ENCODE assay signal across 10 mouse cellular contexts in genomic region chr11:51875086-51875485, GRCm38 (mm10). TPM values are rescaled to one million over a fixed set of nuclear protein-coding genes. Genes with fewer than 3 reads are reported as not detected.
DNase-seq lines count a peak whose midpoint lies in the region; ATAC-seq and TF ChIP-seq lines count a peak whose summit lies in the region.
"Had no signal": no experiment of that assay in that cellular context is flagged by ENCODE, and none has a peak within 500 bp of the region (broad histone marks: within the 10 kb centered on the region; RNA-seq: fewer than 3 reads in every experiment).

No protein-coding gene starts in this region.

- no peak overlapping the region for H3K4me3 ChIP-seq in CH12.LX (replicated peaks in 1 of 3; ENCODE audit: low read depth in 2 of 3, low read length in 2 of 3, poor library complexity in 1 of 3)
- H3K4me3 ChIP-seq: embryonic facial prominence, embryonic 12.5 days; hindbrain, embryonic 12.5 days had no signal

- H3K27me3 ChIP-seq in CH12.LX (replicated peaks): no peaks in the 10 kb centered on the region
- H3K27me3 ChIP-seq: embryonic facial prominence, embryonic 12.5 days; hindbrain, embryonic 12.5 days had no signal

- no peak overlapping the region for H3K9ac ChIP-seq in CH12.LX (ENCODE audit: insufficient read depth, low read depth)
- H3K9ac ChIP-seq: embryonic facial prominence, embryonic 12.5 days; hindbrain, embryonic 12.5 days had no signal

- in situ Hi-C loops in CH12.LX (cut with MboI; ENCODE audit: low pct_ligation_motif_present, low pct_unique_long_range_greater_than_20kb, low sequenced_read_pairs): no loop called here

- H3K4me2 ChIP-seq in CH12.LX (ENCODE audit: insufficient read depth, low read depth, poor library complexity, severe bottlenecking): 0 out of 2 replicates have a peak overlapping the region, but pooled peaks have one; percentile 1
- H3K4me2 ChIP-seq: embryonic facial prominence, embryonic 12.5 days; hindbrain, embryonic 12.5 days had no signal

- peak; percentile 87 for ATAC-seq in common myeloid progenitor, adult 5-6 weeks (replicated peaks; ENCODE audit: low read depth, poor library complexity, severe bottlenecking)
- peak; percentile 67 for ATAC-seq in megakaryocyte, adult 5-6 weeks (ENCODE audit: poor library complexity, severe bottlenecking)
- ATAC-seq in erythroid progenitor cell, adult 5-6 weeks (replicated peaks; ENCODE audit: low FRiP score, poor library complexity, severe bottlenecking): no peak

- H3K9me3 ChIP-seq in CH12.LX (replicated peaks; ENCODE audit: low read length): peaks cover 7% of the 10 kb centered on the region

- H3K27ac ChIP-seq in CH12.LX (ENCODE audit: insufficient read depth, low read depth): 0 out of 2 replicates have a peak overlapping the region, but pooled peaks have one; percentile 2
- H3K27ac ChIP-seq: embryonic facial prominence, embryonic 12.5 days; hindbrain, embryonic 12.5 days had no signal

- H3K79me2 ChIP-seq in CH12.LX (replicated peaks; ENCODE audit: control insufficient read depth, extremely low read depth, insufficient read depth, poor library complexity, severe bottlenecking): no peaks in the 10 kb centered on the region

- H3K36me3 ChIP-seq in CH12.LX (replicated peaks in 1 of 2; ENCODE audit: control insufficient read depth in 1 of 2, insufficient read depth in 1 of 2, low read length in 1 of 2): no peaks in the 10 kb centered on the region
- H3K36me3 ChIP-seq: embryonic facial prominence, embryonic 12.5 days; hindbrain, embryonic 12.5 days had no signal

- TF ChIP-seq POLR2A in CH12.LX (IDR thresholded peaks at IDR 0.05; ENCODE audit: low read depth, low read length): peak; percentile 44; the same call in 1 of the 2 replicates

- peak; percentile 83 for TF ChIP-seq EP300 in CH12.LX (IDR thresholded peaks at IDR 0.05; ENCODE audit: low read length)

- TF ChIP-seq CTCF in CH12.LX (conservative IDR thresholded peaks at IDR 0.05 in 1 of 2, IDR thresholded peaks at IDR 0.05 in 1 of 2; ENCODE audit: low read depth in 2 of 2, low read length in 2 of 2): no peak

- TF ChIP-seq RAD21 in CH12.LX (IDR thresholded peaks at IDR 0.05; ENCODE audit: low read depth, low read length): no peak; the same call in 1 of the 2 replicates

- peaks cover 29 to 39% of the 10 kb centered on the region in 2 experiments for H3K4me1 ChIP-seq in CH12.LX (ENCODE audit: control insufficient read depth in 1 of 2, insufficient read depth in 2 of 2)
- H3K4me1 ChIP-seq: embryonic facial prominence, embryonic 12.5 days; hindbrain, embryonic 12.5 days had no signal

- dilution Hi-C loops in CH12.LX (cut with MboI; ENCODE audit: extremely low pct_ligation_motif_present, extremely low pct_unique_long_range_greater_than_20kb, low sequenced_read_pairs): no loop called here

- DNase-seq in kidney, postnatal 25 days: peak; percentile 52 to 61
- no peak for DNase-seq in kidney, adult 11 months
- DNase-seq in CH12.LX (ENCODE audit: extremely low read depth): peak; percentile 81
- DNase-seq in frontal cortex, postnatal 10 days (ENCODE audit: low spot score in 2 of 2): no peak
- DNase-seq: gastrocnemius, postnatal 25 days had no signal

TF ChIP-seq in CH12.LX, 34 proteins besides CTCF, POLR2A, EP300 and RAD21:
- TF ChIP-seq TCF12 (IDR thresholded peaks at IDR 0.05; ENCODE audit: low read depth, low read length) (peak; percentile 37; the same call in 1 of the 2 replicates), ETS1 (conservative IDR thresholded peaks at IDR 0.05; ENCODE audit: low read depth, low read length) (peak; percentile 78), SMC3 (IDR thresholded peaks at IDR 0.05; ENCODE audit: low read depth, low read length) (no peak), MAX (IDR thresholded peaks at IDR 0.05; ENCODE audit: low read length) (peak; percentile 77; the same call in 1 of the 2 replicates), USF2 (conservative IDR thresholded peaks at IDR 0.05; ENCODE audit: low read depth, low read length) (no peak), MYC (IDR thresholded peaks at IDR 0.05; ENCODE audit: low read depth, low read length) (peak; percentile 92), CHD1 (IDR thresholded peaks at IDR 0.05; ENCODE audit: low read depth, low read length) (no peak), JUN (IDR thresholded peaks at IDR 0.05; ENCODE audit: insufficient read depth, low read depth, low read length) (peak; percentile 79), MAZ (IDR thresholded peaks at IDR 0.05; ENCODE audit: low read depth, low read length) (peak; percentile 60), CHD2 (IDR thresholded peaks at IDR 0.05; ENCODE audit: low read length) (peak; percentile 52; the same call in 1 of the 2 replicates), IRF4 (IDR thresholded peaks at IDR 0.05; ENCODE audit: low read depth, low read length) (peak; percentile 61; the same call in 1 of the 2 replicates), BHLHE40 (IDR thresholded peaks at IDR 0.05; ENCODE audit: low read depth, low read length) (peak; percentile 84), JUND (conservative IDR thresholded peaks at IDR 0.05; ENCODE audit: low read depth, low read length) (peak; percentile 87), MXI1 (IDR thresholded peaks at IDR 0.05; ENCODE audit: low read depth, low read length) (peak; percentile 81; the same call in 1 of the 2 replicates), TBP (conservative IDR thresholded peaks at IDR 0.05; ENCODE audit: low read depth, low read length) (0 out of 2 replicates have a peak, but pooled peaks have one; percentile 27), ZC3H11A (IDR thresholded peaks at IDR 0.05; ENCODE audit: low read depth, low read length) (no peak), MEF2A (IDR thresholded peaks at IDR 0.05; ENCODE audit: borderline replicate concordance, low read depth, low read length) (0 out of 2 replicates have a peak, but pooled peaks have one; percentile 53)

RNA-seq across cellular contexts. Expression of gene Jade2, which starts 17.6 kb away (rescaled TPM):
- 51.4 and 58.2 TPM in 2 replicates for total RNA-seq in CH12.LX (2012; rRNA removed)
- total RNA-seq in CH12.LX (2014; rRNA removed): 21.9 and 25.6 TPM in 2 replicates
- polyA plus RNA-seq in CH12.LX (2012; ENCODE audit: insufficient read length, low read depth): 50.3 and 60.1 TPM in 2 replicates
- total RNA-seq in common myeloid progenitor, adult 5-6 weeks (2017): 8.1 and 12.7 TPM in 2 replicates
- total RNA-seq in megakaryocyte, adult 5-6 weeks (2015): 1.9 and 2.1 TPM in 2 replicates
- total RNA-seq in megakaryocyte, adult 5-6 weeks (2017): 1.4 and 2.4 TPM in 2 replicates
- 4.3 and 4.6 TPM in 2 replicates for total RNA-seq in erythroid progenitor cell, adult 5-6 weeks (2015; ENCODE audit: low replicate concordance)
- 5.6 and 5.9 TPM in 2 replicates for total RNA-seq in erythroid progenitor cell, adult 5-6 weeks (2017; ENCODE audit: low replicate concordance)

Comparison
In these comparisons a context has a peak if more than half of its experiments do, and no peak if none do; other contexts are left out.
1. DNase-seq: peak in kidney, postnatal 25 days (2 of 2) and CH12.LX (single experiment); none in kidney, adult 11 months (single experiment) and frontal cortex, postnatal 10 days (0 of 2).